Mouse (Mus musculus) c-Kit-positive CD71-positive TER-119-positive erythroid progenitor cells, embryonic 14.5 days (primary cell): ENCODE measurements around the gene Aloxe3.

Experiments used
- DNase-seq: peaks from one replicate; pipeline ENCODE4 v3.0.0-alpha.2; 2013; ENCODE audit warnings: low spot score

Aloxe3 gene

GRCm38 (mm10) chr11:69125041-69125851, 450 bp upstream of the Aloxe3 start:
- DNase-seq = peak; percentile 92

- no peak for DNase-seq
Measured at GRCm38 (mm10) chr11:69125919-69126705, 416 bp downstream of the Aloxe3 start.

- no peak for DNase-seq
Measured at GRCm38 (mm10) chr11:69126706-69127095, 1.0 kb downstream of the Aloxe3 start.

- DNase-seq = no peak
Measured at GRCm38 (mm10) chr11:69128426-69129122, 2.9 kb downstream of the Aloxe3 start.

- no peak for DNase-seq
Measured at GRCm38 (mm10) chr11:69133566-69133922, 7.8 kb downstream of the Aloxe3 start.

GRCm38 (mm10) chr11:69133923-69134621, 8.4 kb downstream of the Aloxe3 start:
- no peak for DNase-seq

- no peak for DNase-seq
Measured at GRCm38 (mm10) chr11:69134622-69134968, 8.9 kb downstream of the Aloxe3 start.

- DNase-seq = no peak
Measured at GRCm38 (mm10) chr11:69135361-69135760, 9.7 kb downstream of the Aloxe3 start.

- DNase-seq = no peak
Measured at GRCm38 (mm10) chr11:69147546-69147945, 21.9 kb downstream of the Aloxe3 start.

- DNase-seq = no peak
Measured at GRCm38 (mm10) chr11:69148451-69148960, 22.8 kb downstream of the Aloxe3 start.

GRCm38 (mm10) chr11:69149728-69150127, 24.0 kb downstream of the Aloxe3 start:
- no peak for DNase-seq

- DNase-seq = peak; percentile 46
Measured at GRCm38 (mm10) chr11:69150444-69150843, 24.7 kb downstream of the Aloxe3 start.

- no peak for DNase-seq
Measured at GRCm38 (mm10) chr11:69151004-69151403, 25.3 kb downstream of the Aloxe3 start.

- no peak for DNase-seq
Measured at GRCm38 (mm10) chr11:69153831-69154230, 28.1 kb downstream of the Aloxe3 start.

GRCm38 (mm10) chr11:69155351-69155750, 29.7 kb downstream of the Aloxe3 start:
- peak; percentile 30 for DNase-seq

- DNase-seq = no peak
Measured at GRCm38 (mm10) chr11:69156800-69157199, 31.1 kb downstream of the Aloxe3 start, which contains the start of gene Alox12b. Gene Alox12b, plus strand, starts transcription at chr11:69156989.

- DNase-seq = no peak
Measured at GRCm38 (mm10) chr11:69169313-69169712, 43.6 kb downstream of the Aloxe3 start.

- DNase-seq = peak; percentile 44
Measured at GRCm38 (mm10) chr11:69171626-69172025, 45.9 kb downstream of the Aloxe3 start.

GRCm38 (mm10) chr11:69172606-69173005, 46.9 kb downstream of the Aloxe3 start:
- DNase-seq = no peak

GRCm38 (mm10) chr11:69174722-69175121, 49.0 kb downstream of the Aloxe3 start:
- no peak for DNase-seq

- DNase-seq = no peak
Measured at GRCm38 (mm10) chr11:69178525-69178924, 52.8 kb downstream of the Aloxe3 start.

GRCm38 (mm10) chr11:69179512-69179911, 53.8 kb downstream of the Aloxe3 start:
- no peak for DNase-seq
